Mouse (Mus musculus) Muller cell, postnatal 12 days (primary cell): ENCODE data around the gene Snapc3.
"Not testable (repeated sequence)": the region's sequence is repeated elsewhere in the genome, so short reads cannot be mapped to it uniquely, and the experiment has no call there.

Experiments
- DNase-seq: peaks from one replicate; pipeline ENCODE4 v3.0.0-alpha.2; 2015; ENCODE audit errors: inconsistent ontology term

Snapc3 gene

DNA sequence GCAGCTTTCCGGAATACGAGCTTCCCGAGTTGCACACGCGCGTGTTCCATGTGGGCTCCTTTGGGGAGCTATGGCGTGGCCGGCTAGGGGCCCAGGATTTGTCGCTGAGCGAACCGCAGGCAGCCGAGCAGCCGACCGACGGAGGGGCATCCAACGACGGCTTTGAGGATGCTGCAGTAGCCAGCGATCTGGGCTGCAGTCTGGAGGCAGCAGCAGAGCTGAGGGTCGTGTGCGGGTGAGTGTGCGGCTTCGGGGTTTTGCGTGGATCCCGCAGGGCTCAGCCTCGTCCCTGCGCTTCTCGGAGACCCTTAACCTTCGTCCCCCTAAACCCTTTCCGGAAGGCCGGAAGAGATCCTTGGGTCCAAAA, 279 bp downstream of the Snapc3 start:
- no peak for DNase-seq

DNA sequence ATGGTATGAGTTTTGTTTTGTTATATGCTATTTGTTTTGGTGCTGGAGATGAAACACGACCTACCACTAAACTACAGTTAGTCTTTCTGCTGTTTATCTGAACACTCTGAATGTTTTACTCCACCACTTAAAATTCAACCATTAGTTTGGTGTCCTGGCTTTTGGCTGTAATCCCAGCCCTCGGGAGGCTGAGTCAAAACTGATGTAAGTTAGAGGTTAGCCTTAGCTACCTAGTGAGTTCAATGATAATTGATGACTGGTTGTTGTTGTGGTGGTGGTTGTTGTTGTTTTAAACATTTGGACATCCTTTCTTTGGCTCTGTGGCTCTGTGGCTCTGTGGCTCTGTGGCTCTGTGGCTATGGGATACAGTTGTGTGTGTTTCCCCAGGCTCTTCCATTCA, 1.3 kb downstream of the Snapc3 start:
- DNase-seq: no peak

DNA sequence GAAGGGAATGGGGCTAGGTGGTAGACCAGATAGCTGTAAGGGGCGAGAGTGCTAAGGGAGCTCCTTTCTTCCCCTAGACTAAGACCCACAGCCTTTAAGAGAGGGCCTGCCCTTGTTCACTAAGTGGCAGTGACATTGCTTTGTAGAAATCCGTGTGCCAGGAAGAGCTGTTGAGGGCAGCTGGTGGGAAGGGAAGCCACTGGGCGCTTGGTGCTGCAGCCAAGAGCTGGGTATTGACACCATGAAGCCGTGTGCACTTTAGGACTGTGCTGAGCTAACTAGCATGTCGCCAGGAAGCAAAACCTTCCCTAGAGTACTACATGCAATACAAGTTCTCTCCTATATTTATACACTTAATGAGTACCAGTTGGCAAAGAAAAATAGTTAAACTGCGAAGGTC, 6.1 kb downstream of the Snapc3 start:
- DNase-seq: no peak

DNA sequence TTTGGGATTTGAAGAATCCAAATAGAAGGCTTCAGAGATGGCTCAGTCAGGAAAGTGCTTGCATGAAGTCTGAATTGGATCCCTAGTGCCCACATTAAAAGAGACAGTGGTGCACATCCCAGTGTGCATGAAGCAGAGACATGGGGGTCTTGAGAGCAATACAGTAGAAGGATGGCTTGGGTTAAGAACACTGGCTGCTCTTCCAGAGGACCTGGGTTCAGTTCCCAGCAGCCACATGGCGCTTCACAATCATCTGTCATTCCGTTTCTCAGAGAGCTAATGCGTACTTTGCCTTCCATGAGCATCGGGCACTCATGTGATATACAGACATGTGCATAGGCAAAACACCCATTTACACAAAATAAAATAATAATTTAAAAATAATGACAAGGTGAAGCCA, 7.6 kb downstream of the Snapc3 start:
- no peak for DNase-seq

DNA sequence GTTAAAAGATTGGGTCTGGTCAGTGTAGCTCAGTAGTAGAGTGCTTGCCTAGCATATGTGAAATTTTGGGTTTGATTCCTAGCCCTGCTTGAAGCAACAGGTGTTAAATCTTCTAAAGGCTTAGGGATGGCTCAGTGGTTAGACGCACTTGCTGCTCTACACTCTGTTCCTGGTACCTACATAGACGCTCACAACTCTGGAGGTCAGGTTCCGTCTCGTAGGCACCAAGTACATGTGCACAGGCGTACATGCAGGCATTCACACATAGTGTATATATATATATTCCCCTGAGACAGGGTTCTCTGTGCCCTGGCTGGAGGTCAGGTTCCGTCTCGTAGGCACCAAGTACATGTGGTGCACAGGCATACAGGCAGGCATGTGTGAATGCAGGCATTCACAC, 9.6 kb downstream of the Snapc3 start:
- DNase-seq: no peak

- no peak for DNase-seq
These were observed 10.2 kb downstream of the Snapc3 start for GRCm38 (mm10) chr4:83427696-83428095.

- no peak for DNase-seq
These were observed 11.3 kb downstream of the Snapc3 start for GRCm38 (mm10) chr4:83428845-83429244.

DNA sequence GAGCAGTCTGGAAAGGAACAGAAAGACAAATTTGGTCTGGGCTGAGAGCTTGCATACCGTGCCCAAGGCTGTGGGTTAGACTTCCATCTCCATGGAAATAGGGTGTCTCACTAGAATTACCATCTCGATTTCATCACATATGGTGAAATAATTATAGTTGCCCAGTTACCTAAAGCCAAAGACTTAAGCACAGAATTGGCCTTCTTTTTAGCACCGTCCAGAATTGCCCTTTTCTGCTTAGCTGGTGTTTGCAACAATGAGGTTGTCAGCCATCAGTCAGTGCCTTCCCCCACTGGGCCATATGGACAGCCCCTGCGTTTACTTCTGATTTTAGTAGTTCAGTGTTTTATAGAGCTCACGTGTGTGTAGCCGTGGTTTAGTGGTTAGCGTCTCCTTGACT, 14.4 kb downstream of the Snapc3 start:
- DNase-seq: no peak

GRCm38 (mm10) chr4:83432901-83433300, 15.4 kb downstream of the Snapc3 start:
- no peak for DNase-seq

GRCm38 (mm10) chr4:83436375-83436774, 18.9 kb downstream of the Snapc3 start:
- no peak for DNase-seq

DNA sequence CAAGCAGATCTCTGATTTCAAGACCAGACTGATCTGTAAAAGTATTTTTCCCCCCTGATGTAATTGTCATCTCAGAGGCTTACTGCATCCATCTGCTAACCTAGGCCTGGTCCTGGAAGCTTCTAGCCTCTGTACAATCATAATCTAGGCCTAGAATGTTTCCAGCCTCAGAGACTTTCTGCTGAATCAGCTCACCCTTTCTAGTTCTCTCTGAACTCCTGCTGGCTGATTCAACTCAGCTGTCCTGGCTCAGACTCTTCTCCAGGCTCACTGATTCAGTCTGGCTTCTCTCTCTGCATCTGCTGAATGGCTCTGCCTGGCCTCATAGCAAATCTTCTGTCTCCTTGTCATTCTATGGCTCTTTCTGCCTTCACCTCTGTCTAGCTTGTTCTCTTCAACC, 20.6 kb downstream of the Snapc3 start:
- DNase-seq: peak; percentile 34

GRCm38 (mm10) chr4:83439045-83439444, 21.5 kb downstream of the Snapc3 start:
- peak; percentile 42 for DNase-seq

GRCm38 (mm10) chr4:83441050-83441449, 23.5 kb downstream of the Snapc3 start:
- no peak for DNase-seq

- DNase-seq: peak; percentile 88
These were observed 33.3 kb downstream of the Snapc3 start for GRCm38 (mm10) chr4:83450785-83451184.

GRCm38 (mm10) chr4:83460106-83460505, 42.6 kb downstream of the Snapc3 start:
- DNase-seq: no peak

DNA sequence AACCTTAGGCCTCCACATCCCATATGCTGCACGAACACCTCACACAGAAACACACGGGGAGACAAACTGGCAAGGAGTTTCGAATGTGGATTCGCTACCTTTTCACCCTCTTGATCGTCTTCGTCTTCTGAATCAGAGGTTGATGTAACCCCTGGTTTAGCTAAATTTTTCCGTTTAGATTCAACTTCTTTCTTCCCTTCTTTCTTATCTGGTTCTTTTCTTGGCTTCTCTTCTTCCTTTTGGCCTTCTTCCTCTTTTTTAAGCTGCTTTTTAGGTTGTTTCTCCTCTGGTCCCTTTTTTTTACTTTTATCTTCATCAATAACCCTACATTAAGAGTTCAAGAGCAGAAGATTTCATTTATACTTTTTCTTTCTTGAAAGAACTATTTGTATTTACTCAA, 47.3 kb downstream of the Snapc3 start:
- no peak for DNase-seq

DNA sequence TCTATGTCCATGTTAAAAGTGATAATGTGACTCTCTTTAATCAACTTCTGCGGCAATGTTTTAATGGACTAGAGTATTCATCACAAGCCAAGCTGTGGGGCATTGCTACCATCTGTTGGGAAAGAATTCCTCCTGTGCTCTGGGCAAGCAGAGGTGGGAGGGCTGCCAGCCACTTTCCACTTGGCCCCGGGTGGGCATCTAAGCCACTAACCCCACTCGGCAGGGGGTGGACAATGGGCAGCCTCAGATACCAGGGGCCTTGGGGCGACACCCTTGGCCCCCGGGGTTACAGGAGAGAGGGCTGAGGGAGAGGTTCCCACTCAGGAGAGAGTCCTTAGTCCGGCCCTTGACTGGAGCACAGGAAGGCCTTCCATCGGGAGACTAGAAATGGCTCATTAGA, 50.1 kb downstream of the Snapc3 start:
- peak; percentile 71 for DNase-seq

DNA sequence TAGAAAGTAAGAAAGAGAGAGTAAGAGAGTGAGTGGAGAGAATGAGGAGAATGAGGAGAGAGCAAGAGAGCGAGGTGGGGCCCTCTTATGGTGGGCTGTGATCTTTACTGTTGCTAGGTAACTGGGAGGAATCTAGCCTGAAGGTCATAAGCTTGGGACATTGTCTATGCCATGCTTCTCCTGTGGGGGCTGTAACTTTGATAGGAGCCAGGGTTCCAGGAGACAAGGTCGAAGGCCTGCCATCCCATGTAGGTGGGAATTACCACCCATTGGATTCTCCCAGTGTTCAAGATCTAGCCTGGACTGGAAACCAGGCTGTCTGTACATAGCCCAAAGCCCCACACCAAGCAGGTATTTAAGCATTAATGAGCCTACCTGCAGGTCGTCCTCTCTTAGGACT, 50.7 kb downstream of the Snapc3 start:
- DNase-seq: no peak

GRCm38 (mm10) chr4:83485250-83485649, 67.7 kb downstream of the Snapc3 start:
- peak; percentile 19 for DNase-seq

DNA sequence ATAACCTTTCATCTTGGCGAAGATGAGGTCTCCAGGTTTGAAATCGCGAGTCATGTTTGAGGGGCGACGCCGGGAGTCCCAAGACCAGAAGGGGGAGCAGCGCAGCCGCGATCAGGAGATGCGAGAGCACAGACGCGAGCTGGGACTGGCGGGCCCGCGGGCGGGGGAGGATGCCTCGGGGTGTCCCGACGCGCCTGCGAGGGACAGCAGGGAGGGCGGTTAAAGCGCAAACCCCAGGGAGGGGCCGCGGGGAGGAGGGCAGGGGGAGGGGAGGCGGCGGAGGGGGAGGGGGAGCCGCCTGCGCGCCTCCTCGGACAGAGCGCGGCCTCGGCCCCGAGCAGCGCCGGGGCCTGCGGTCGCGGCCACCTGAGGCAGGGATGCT, 68.2 kb downstream of the Snapc3 start:
- peak; percentile 92 for DNase-seq

GRCm38 (mm10) chr4:83486117-83486901, 68.8 kb downstream of the Snapc3 start, which contains the start of gene Psip1:
Gene Psip1, minus strand, starts transcription at chr4:83486459.
- peak; percentile 95 for DNase-seq

DNA sequence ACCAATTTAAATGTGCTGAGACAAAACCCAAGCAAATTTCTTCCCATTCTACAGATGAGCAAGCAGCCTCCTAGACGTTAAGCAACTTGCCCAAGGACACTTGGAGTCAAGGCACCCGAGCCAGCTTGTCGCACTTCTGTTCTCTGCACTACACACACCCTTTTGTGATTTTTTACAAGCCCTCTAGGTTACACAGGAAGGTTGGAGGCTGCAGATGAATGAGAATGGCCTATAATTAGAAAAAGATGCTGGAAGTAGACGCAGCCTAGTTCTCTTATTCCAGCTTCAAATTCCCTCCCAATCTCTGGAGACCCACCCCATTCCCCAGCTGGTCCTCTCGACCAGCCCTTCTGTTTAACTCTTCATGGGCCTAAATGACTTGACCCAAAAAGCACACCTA, 71.6 kb downstream of the Snapc3 start:
- no peak for DNase-seq

GRCm38 (mm10) chr4:83493112-83493511, 75.6 kb downstream of the Snapc3 start:
- DNase-seq: no peak

DNA sequence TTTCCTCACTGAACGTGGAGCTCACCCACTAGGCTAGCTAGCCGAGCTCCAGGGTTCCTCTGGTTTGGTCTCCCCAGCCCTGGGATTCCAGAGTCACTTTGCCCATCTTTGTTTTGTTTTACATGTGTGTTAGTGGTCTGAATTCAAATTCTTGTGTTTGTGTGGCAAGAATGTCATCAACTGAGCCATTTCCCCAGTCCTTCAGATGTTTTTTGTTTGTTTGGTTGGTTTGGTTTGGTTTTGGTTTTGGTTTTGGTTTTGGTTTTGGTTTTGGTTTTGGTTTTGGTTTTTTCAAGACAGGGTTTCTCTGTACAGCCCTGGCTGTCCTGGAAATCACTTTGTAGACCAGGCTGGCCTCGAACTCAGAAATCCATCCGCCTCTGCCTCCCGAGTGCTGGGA, 79.5 kb downstream of the Snapc3 start:
- not testable (repeated sequence) for DNase-seq
